13 mouse cellular contexts compared by ENCODE assay signal in genomic region chr5:148534644-148535043, GRCm38 (mm10). TPM values are rescaled to one million over a fixed set of nuclear protein-coding genes. Genes with fewer than 3 reads are reported as not detected.
A peak's percentile ranks its signal among the peaks of the same experiment; 100 is the strongest.
DNase-seq lines count a peak whose midpoint lies in the region; ATAC-seq and TF ChIP-seq lines count a peak whose summit lies in the region.
"Had no signal": no experiment of that assay in that cellular context is flagged by ENCODE, and none has a peak within 500 bp of the region (broad histone marks: within the 10 kb centered on the region; RNA-seq: fewer than 3 reads in every experiment).

No protein-coding gene starts in this region.

- H3K9ac ChIP-seq in lung, embryonic 14.5 days = no peak overlapping the region
- no peak overlapping the region for H3K9ac ChIP-seq in heart, embryonic 16.5 days (ENCODE audit: low read length)
- H3K9ac ChIP-seq: embryonic facial prominence, embryonic 15.5 days; intestine, embryonic 15.5 days; midbrain, embryonic 15.5 days had no signal

- 46% methylated on average over 3 of the region's 3 CpGs for WGBS in lung, embryonic 14.5 days
- WGBS in heart, embryonic 16.5 days = 38% methylated on average over 3 of the region's 3 CpGs

- H3K27me3 ChIP-seq in lung, embryonic 14.5 days (ENCODE audit: insufficient read depth, low read length) = no peaks in the 10 kb centered on the region
- no peaks in the 10 kb centered on the region for H3K27me3 ChIP-seq in heart, embryonic 16.5 days (ENCODE audit: control insufficient read depth, insufficient read depth, low read length)
- H3K27me3 ChIP-seq: embryonic facial prominence, embryonic 15.5 days; intestine, embryonic 15.5 days; midbrain, embryonic 15.5 days had no signal

- no peak for TF ChIP-seq CTCF in gastrocnemius, adult 2 months (IDR thresholded peaks at IDR 0.05)
- no peak for TF ChIP-seq CTCF in lung, embryonic 14.5 days (IDR thresholded peaks at IDR 0.05; ENCODE audit: low read depth)

- H3K9me3 ChIP-seq in lung, embryonic 14.5 days (ENCODE audit: low read depth, low read length) = no peaks in the 10 kb centered on the region
- no peaks in the 10 kb centered on the region for H3K9me3 ChIP-seq in heart, embryonic 16.5 days (replicated peaks; ENCODE audit: control insufficient read depth, low read length)
- H3K9me3 ChIP-seq: embryonic facial prominence, embryonic 15.5 days; intestine, embryonic 15.5 days; midbrain, embryonic 15.5 days had no signal

- H3K36me3 ChIP-seq in lung, embryonic 14.5 days (ENCODE audit: insufficient read depth) = no peaks in the 10 kb centered on the region
- H3K36me3 ChIP-seq in heart, embryonic 16.5 days (ENCODE audit: control insufficient read depth, insufficient read depth) = no peaks in the 10 kb centered on the region
- H3K36me3 ChIP-seq: embryonic facial prominence, embryonic 15.5 days; intestine, embryonic 15.5 days; midbrain, embryonic 15.5 days had no signal

- peak; percentile 41; the same call in 1 of the 2 replicates for ATAC-seq in lung, embryonic 14.5 days (ENCODE audit: insufficient read depth)
- no peak for ATAC-seq in heart, embryonic 16.5 days (replicated peaks; ENCODE audit: extremely low read depth, insufficient read depth, low FRiP score)
- ATAC-seq: intestine, embryonic 15.5 days; midbrain, embryonic 15.5 days had no signal

- peak; percentile 57 for DNase-seq in adrenal gland, adult 2 months
- DNase-seq in adrenal gland, postnatal 4 days (ENCODE audit: low spot score in 2 of 2) = no peak
- DNase-seq in gastrocnemius, adult 2 months = no peak
- no peak for DNase-seq in gastrocnemius, adult 8-10 months (ENCODE audit: low spot score in 2 of 2)
- DNase-seq in lung, embryonic 14.5 days = peak; percentile 88
- DNase-seq in lung, postnatal 25 days (ENCODE audit: low spot score) = no peak
- no peak for DNase-seq in right cerebral cortex, postnatal 14 days
- DNase-seq: right cerebral cortex, postnatal 25 days; thymus, postnatal 25 days had no signal

- H3K4me1 ChIP-seq in lung, embryonic 14.5 days (ENCODE audit: insufficient read depth) = peaks cover 17% of the 10 kb centered on the region
- peaks cover 22% of the 10 kb centered on the region for H3K4me1 ChIP-seq in heart, embryonic 16.5 days (ENCODE audit: control insufficient read depth, insufficient read depth, low read length)

- no peak overlapping the region for H3K4me3 ChIP-seq in gastrocnemius, adult 2 months
- no peak overlapping the region for H3K4me3 ChIP-seq in lung, embryonic 14.5 days (ENCODE audit: low read depth, low read length)
- no peak overlapping the region for H3K4me3 ChIP-seq in heart, embryonic 16.5 days (ENCODE audit: low read length)
- H3K4me3 ChIP-seq: embryonic facial prominence, embryonic 15.5 days; intestine, embryonic 15.5 days; midbrain, embryonic 15.5 days had no signal

- 0 out of 2 replicates have a peak overlapping the region, but pooled peaks have one; percentile 20 for H3K27ac ChIP-seq in gastrocnemius, adult 2 months
- H3K27ac ChIP-seq in lung, embryonic 14.5 days (ENCODE audit: low read depth) = no peak overlapping the region
- H3K27ac ChIP-seq in heart, embryonic 16.5 days (ENCODE audit: low read length) = peak overlapping the region; percentile 37; the same call in 1 of the 2 replicates
- H3K27ac ChIP-seq: embryonic facial prominence, embryonic 15.5 days; intestine, embryonic 15.5 days; midbrain, embryonic 15.5 days had no signal

- H3K4me2 ChIP-seq in lung, embryonic 14.5 days = no peak overlapping the region
- H3K4me2 ChIP-seq in heart, embryonic 16.5 days (ENCODE audit: low read depth, low read length) = 0 out of 2 replicates have a peak overlapping the region, but pooled peaks have one; percentile 36
- H3K4me2 ChIP-seq: embryonic facial prominence, embryonic 15.5 days; intestine, embryonic 15.5 days; midbrain, embryonic 15.5 days had no signal

- intact Hi-C loops in gastrocnemius, adult 2 months (cut with DNase I) = loop anchor here (5.0 kb wide), 1 partner anchor 42 kb away; no protein-coding TSS in a partner anchor

RNA-seq across cellular contexts. Expression of gene Ubl3, which starts 17.9 kb away (rescaled TPM):
- 100 to 1,000 TPM; 163 to 167 TPM for total RNA-seq in adrenal gland, adult 2 months (2021)
- polyA plus RNA-seq in adrenal gland, adult 2 months (2012; rRNA removed) = 90.5 and 90.9 TPM in 2 replicates
- 100 to 1,000 TPM; 130 to 131 TPM for total RNA-seq in adrenal gland, postnatal 4 days (2021)
- total RNA-seq in gastrocnemius, adult 2 months (2021) = 100 to 1,000 TPM; 140 to 141 TPM
- total RNA-seq in gastrocnemius, adult 8-10 months (2022) = 100 to 1,000 TPM; 142 to 218 (median 178) TPM
- polyA plus RNA-seq in lung, embryonic 14.5 days (2014; fragmentation: Nextera tagmentation; extraction: Ambion mirVana) = 86.3 and 89.0 TPM in 2 replicates
- 60.2 and 70.9 TPM in 2 replicates for polyA plus RNA-seq in heart, embryonic 16.5 days (2015; fragmentation: Nextera tagmentation; extraction: Ambion mirVana)

Comparison
In these comparisons a context has a peak if more than half of its experiments do, and no peak if none do; other contexts are left out.
1. DNase-seq: peak in adrenal gland, adult 2 months (single experiment) and lung, embryonic 14.5 days (single experiment); none in adrenal gland, postnatal 4 days (0 of 2), gastrocnemius, adult 2 months (single experiment), gastrocnemius, adult 8-10 months (0 of 2), lung, postnatal 25 days (single experiment) and right cerebral cortex, postnatal 14 days (single experiment).